Mouse (Mus musculus): ENCODE results near the gene Aldh3b3. TPM values are rescaled to one million over a fixed set of nuclear protein-coding genes. Genes with fewer than 3 reads are reported as not detected.
A peak's percentile ranks its signal among the peaks of the same experiment; 100 is the strongest.

The Aldh3b3 gene
- polyA plus RNA-seq, 1 experiment = 0.07 TPM

GRCm38 (mm10) chr19:3998335-3998734 is 39.9 kb downstream of the Aldh3b3 start:
- H3K27me3 ChIP-seq (ENCODE audit: control insufficient read depth, insufficient read depth, low read length) = no peaks in the 10 kb centered on the region
- no peak overlapping the region for H3K27ac ChIP-seq (ENCODE audit: insufficient read depth, low read length)
- peaks cover 4% of the 10 kb centered on the region; the same call in 1 of the 2 replicates for H3K4me1 ChIP-seq (ENCODE audit: control insufficient read depth, insufficient read depth, insufficient read length)
- H3K36me3 ChIP-seq (ENCODE audit: control insufficient read depth, insufficient read depth, low read length) = no peaks in the 10 kb centered on the region
- TF ChIP-seq POLR2A (IDR thresholded peaks at IDR 0.05; ENCODE audit: low read depth, low read length) (no peak), CTCF (IDR thresholded peaks at IDR 0.05; ENCODE audit: extremely low read depth, insufficient read depth, insufficient read length, insufficient replicate concordance) (no peak)
- no peak for DNase-seq (ENCODE audit: low read depth in 1 of 2, low spot score in 2 of 2)
- no peak overlapping the region for H3K4me3 ChIP-seq (ENCODE audit: extremely low read depth, insufficient read depth, insufficient read length)
- 83% methylated on average over 8 of the region's 8 CpGs for WGBS

- H3K27me3 ChIP-seq (ENCODE audit: control insufficient read depth, insufficient read depth, low read length) = no peaks in the 10 kb centered on the region
- 59% methylated on average over 9 of the region's 9 CpGs for WGBS
- H3K4me3 ChIP-seq (ENCODE audit: extremely low read depth, insufficient read depth, insufficient read length) = no peak overlapping the region
- H3K36me3 ChIP-seq (ENCODE audit: control insufficient read depth, insufficient read depth, low read length) = no peaks in the 10 kb centered on the region
- peak overlapping the region; percentile 42; the same call in 1 of the 2 replicates for H3K27ac ChIP-seq (ENCODE audit: insufficient read depth, low read length)
- TF ChIP-seq CTCF (IDR thresholded peaks at IDR 0.05; ENCODE audit: extremely low read depth, insufficient read depth, insufficient read length, insufficient replicate concordance) (no peak), POLR2A (IDR thresholded peaks at IDR 0.05; ENCODE audit: low read depth, low read length) (no peak)
- H3K4me1 ChIP-seq (ENCODE audit: control insufficient read depth, insufficient read depth, insufficient read length) = peaks cover 4% of the 10 kb centered on the region; the same call in 1 of the 2 replicates
- DNase-seq (ENCODE audit: low read depth in 1 of 2, low spot score in 2 of 2) = no peak
Observed at GRCm38 (mm10) chr19:3999121-3999730, 40.8 kb downstream of the Aldh3b3 start.

GRCm38 (mm10) chr19:4000119-4000900 is 41.9 kb downstream of the Aldh3b3 start, which contains the start of the genes Nudt8 and Gm49405:
Gene Nudt8 (plus strand): TSS chr19:4000580.
Gene Gm49405 (plus strand): TSS chr19:4000626.
- H3K4me3 ChIP-seq (ENCODE audit: extremely low read depth, insufficient read depth, insufficient read length) = peak within 1 kb of the TSS; percentile 84
- WGBS = under 1% methylated on average over 64 of the region's 64 CpGs
- H3K27ac ChIP-seq (ENCODE audit: insufficient read depth, low read length) = peak within 1 kb of the TSS; percentile 93
- no peaks in the 10 kb centered on the region for H3K27me3 ChIP-seq (ENCODE audit: control insufficient read depth, insufficient read depth, low read length)
- DNase-seq (ENCODE audit: low read depth in 1 of 2, low spot score in 2 of 2) = peak; percentile 91 to 95
- 0 out of 2 replicates have a peak, but pooled peaks cover under 1% of the 10 kb centered on the region for H3K36me3 ChIP-seq (ENCODE audit: control insufficient read depth, insufficient read depth, low read length)
- TF ChIP-seq POLR2A (IDR thresholded peaks at IDR 0.05; ENCODE audit: low read depth, low read length) (peak; percentile 88), CTCF (IDR thresholded peaks at IDR 0.05; ENCODE audit: extremely low read depth, insufficient read depth, insufficient read length, insufficient replicate concordance) (peak; percentile 73)
- peaks cover 4% of the 10 kb centered on the region; the same call in 1 of the 2 replicates for H3K4me1 ChIP-seq (ENCODE audit: control insufficient read depth, insufficient read depth, insufficient read length)

- TF ChIP-seq POLR2A (IDR thresholded peaks at IDR 0.05; ENCODE audit: low read depth, low read length) (no peak), CTCF (IDR thresholded peaks at IDR 0.05; ENCODE audit: extremely low read depth, insufficient read depth, insufficient read length, insufficient replicate concordance) (no peak)
- no peaks in the 10 kb centered on the region for H3K27me3 ChIP-seq (ENCODE audit: control insufficient read depth, insufficient read depth, low read length)
- no peak for DNase-seq (ENCODE audit: low read depth in 1 of 2, low spot score in 2 of 2)
- peak overlapping the region; percentile 84 for H3K4me3 ChIP-seq (ENCODE audit: extremely low read depth, insufficient read depth, insufficient read length)
- H3K27ac ChIP-seq (ENCODE audit: insufficient read depth, low read length) = peak overlapping the region; percentile 93
- H3K36me3 ChIP-seq (ENCODE audit: control insufficient read depth, insufficient read depth, low read length) = peaks cover 4% of the 10 kb centered on the region; the same call in 1 of the 2 replicates
- 41% methylated on average over 17 of the region's 17 CpGs for WGBS
- H3K4me1 ChIP-seq (ENCODE audit: control insufficient read depth, insufficient read depth, insufficient read length) = peaks cover 4% of the 10 kb centered on the region; the same call in 1 of the 2 replicates
Observed at GRCm38 (mm10) chr19:4000949-4001525, 42.6 kb downstream of the Aldh3b3 start.

GRCm38 (mm10) chr19:4001752-4002151 is 43.3 kb downstream of the Aldh3b3 start:
- Histone ChIP-seq H3K4me3 (ENCODE audit: extremely low read depth, insufficient read depth, insufficient read length) (no peak overlapping the region), H3K36me3 (ENCODE audit: control insufficient read depth, insufficient read depth, low read length) (peaks cover 8% of the 10 kb centered on the region), H3K27ac (ENCODE audit: insufficient read depth, low read length) (no peak overlapping the region), H3K4me1 (ENCODE audit: control insufficient read depth, insufficient read depth, insufficient read length) (peaks cover 4% of the 10 kb centered on the region; the same call in 1 of the 2 replicates), H3K27me3 (ENCODE audit: control insufficient read depth, insufficient read depth, low read length) (no peaks in the 10 kb centered on the region)
- TF ChIP-seq POLR2A (IDR thresholded peaks at IDR 0.05; ENCODE audit: low read depth, low read length) = no peak
- TF ChIP-seq CTCF (IDR thresholded peaks at IDR 0.05; ENCODE audit: extremely low read depth, insufficient read depth, insufficient read length, insufficient replicate concordance) = no peak
- WGBS = 94% methylated on average over 5 of the region's 5 CpGs
- DNase-seq (ENCODE audit: low read depth in 1 of 2, low spot score in 2 of 2) = no peak

- 86% methylated on average over 1 of the region's 1 CpGs for WGBS
- no peak for TF ChIP-seq POLR2A (IDR thresholded peaks at IDR 0.05; ENCODE audit: low read depth, low read length)
- TF ChIP-seq CTCF (IDR thresholded peaks at IDR 0.05; ENCODE audit: extremely low read depth, insufficient read depth, insufficient read length, insufficient replicate concordance) = no peak
- Histone ChIP-seq H3K4me3 (ENCODE audit: extremely low read depth, insufficient read depth, insufficient read length) (no peak within 1 kb of the TSS), H3K27me3 (ENCODE audit: control insufficient read depth, insufficient read depth, low read length) (no peaks in the 10 kb centered on the region), H3K36me3 (ENCODE audit: control insufficient read depth, insufficient read depth, low read length) (peaks cover 16% of the 10 kb centered on the region), H3K4me1 (ENCODE audit: control insufficient read depth, insufficient read depth, insufficient read length) (peaks cover 4% of the 10 kb centered on the region; the same call in 1 of the 2 replicates), H3K27ac (ENCODE audit: insufficient read depth, low read length) (no peak within 1 kb of the TSS)
- DNase-seq (ENCODE audit: low read depth in 1 of 2, low spot score in 2 of 2) = no peak
Observed at GRCm38 (mm10) chr19:4003112-4003511, 44.7 kb downstream of the Aldh3b3 start, which contains the start of gene Doc2g. Gene Doc2g (plus strand): TSS chr19:4003313.
